Mouse (Mus musculus): Measurements from ENCODE around the gene Ptpn5. TPM values are rescaled to one million over a fixed set of nuclear protein-coding genes. Genes with fewer than 3 reads are reported as not detected.

Ptpn5 gene
- total and polyA plus RNA-seq, 3 experiments = not detected

- Histone ChIP-seq H3K4me3 (no peak overlapping the region), H3K4me1 (ENCODE audit: control insufficient read depth, insufficient read depth, low read length) (no peaks in the 10 kb centered on the region), H3K9ac (ENCODE audit: low read depth, low read length) (no peak overlapping the region), H3K27me3 (ENCODE audit: control insufficient read depth, insufficient read depth, low read length) (no peaks in the 10 kb centered on the region), H3K36me3 (ENCODE audit: control insufficient read depth, insufficient read depth, low read length) (no peaks in the 10 kb centered on the region), H3K79me2 (replicated peaks; ENCODE audit: control insufficient read depth, insufficient read depth, low read length) (no peaks in the 10 kb centered on the region), H3K27ac (no peak overlapping the region)
- intact Hi-C loops (cut with DNase I) = no loop called here
- 27% methylated on average over 7 of the region's 7 CpGs for WGBS
- TF ChIP-seq POLR2A (IDR thresholded peaks at IDR 0.05; ENCODE audit: insufficient read depth, low read depth, low read length) = no peak
- no peak for TF ChIP-seq EP300 (IDR thresholded peaks at IDR 0.05; ENCODE audit: insufficient read depth, low read depth, low read length)
- no peak for TF ChIP-seq CTCF (IDR thresholded peaks at IDR 0.05)
- no peak for DNase-seq
Observed at GRCm38 (mm10) chr7:47110511-47110910, 23.0 kb downstream of the Ptpn5 start.

DNA sequence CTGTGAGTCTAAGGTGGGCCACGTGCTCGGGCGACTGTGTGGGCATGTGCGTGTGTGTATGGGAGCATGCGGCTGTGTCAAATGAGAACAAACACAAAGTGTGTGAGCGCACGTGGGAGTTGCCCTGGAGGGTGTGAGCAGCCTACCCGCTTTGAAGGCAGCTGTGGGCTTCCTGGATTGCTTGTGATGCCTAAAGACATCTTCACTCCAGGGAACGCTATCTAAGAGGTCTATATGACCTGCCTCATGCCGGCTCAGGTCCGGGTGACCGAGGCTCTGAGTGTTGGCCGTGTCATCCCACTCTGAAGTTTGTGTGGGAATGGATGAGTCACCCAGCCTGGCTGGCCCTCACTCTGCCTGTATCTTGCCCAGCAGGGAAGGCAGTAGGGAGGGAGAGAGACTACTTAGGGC is 24.7 kb downstream of the Ptpn5 start:
- DNase-seq = no peak
- Histone ChIP-seq H3K4me3 (no peak overlapping the region), H3K27me3 (ENCODE audit: control insufficient read depth, insufficient read depth, low read length) (no peaks in the 10 kb centered on the region), H3K4me1 (ENCODE audit: control insufficient read depth, insufficient read depth, low read length) (no peaks in the 10 kb centered on the region), H3K9ac (ENCODE audit: low read depth, low read length) (no peak overlapping the region), H3K79me2 (replicated peaks; ENCODE audit: control insufficient read depth, insufficient read depth, low read length) (no peaks in the 10 kb centered on the region), H3K36me3 (ENCODE audit: control insufficient read depth, insufficient read depth, low read length) (no peaks in the 10 kb centered on the region), H3K27ac (no peak overlapping the region)
- intact Hi-C loops (cut with DNase I) = no loop called here
- TF ChIP-seq EP300 (IDR thresholded peaks at IDR 0.05; ENCODE audit: insufficient read depth, low read depth, low read length) (no peak), POLR2A (IDR thresholded peaks at IDR 0.05; ENCODE audit: insufficient read depth, low read depth, low read length) (no peak), CTCF (IDR thresholded peaks at IDR 0.05) (no peak)
- 70% methylated on average over 13 of the region's 13 CpGs for WGBS

GRCm38 (mm10) chr7:47106949-47107348 is 26.5 kb downstream of the Ptpn5 start:
- H3K27ac ChIP-seq = no peak overlapping the region
- no peaks in the 10 kb centered on the region for H3K4me1 ChIP-seq (ENCODE audit: control insufficient read depth, insufficient read depth, low read length)
- intact Hi-C loops (cut with DNase I) = no loop called here
- H3K27me3 ChIP-seq (ENCODE audit: control insufficient read depth, insufficient read depth, low read length) = no peaks in the 10 kb centered on the region
- H3K79me2 ChIP-seq (replicated peaks; ENCODE audit: control insufficient read depth, insufficient read depth, low read length) = no peaks in the 10 kb centered on the region
- no peak overlapping the region for H3K4me3 ChIP-seq
- no peak for TF ChIP-seq EP300 (IDR thresholded peaks at IDR 0.05; ENCODE audit: insufficient read depth, low read depth, low read length)
- no peak for TF ChIP-seq POLR2A (IDR thresholded peaks at IDR 0.05; ENCODE audit: insufficient read depth, low read depth, low read length)
- TF ChIP-seq CTCF (IDR thresholded peaks at IDR 0.05) = no peak
- no peak overlapping the region for H3K9ac ChIP-seq (ENCODE audit: low read depth, low read length)
- no peaks in the 10 kb centered on the region for H3K36me3 ChIP-seq (ENCODE audit: control insufficient read depth, insufficient read depth, low read length)
- DNase-seq = no peak

GRCm38 (mm10) chr7:47103671-47104414 is 29.6 kb downstream of the Ptpn5 start:
- Histone ChIP-seq H3K27me3 (ENCODE audit: control insufficient read depth, insufficient read depth, low read length) (no peaks in the 10 kb centered on the region), H3K27ac (no peak overlapping the region), H3K4me1 (ENCODE audit: control insufficient read depth, insufficient read depth, low read length) (no peaks in the 10 kb centered on the region), H3K36me3 (ENCODE audit: control insufficient read depth, insufficient read depth, low read length) (no peaks in the 10 kb centered on the region), H3K4me3 (no peak overlapping the region), H3K79me2 (replicated peaks; ENCODE audit: control insufficient read depth, insufficient read depth, low read length) (no peaks in the 10 kb centered on the region), H3K9ac (ENCODE audit: low read depth, low read length) (no peak overlapping the region)
- DNase-seq = peak in 1 of 2 experiments; percentile 21
- TF ChIP-seq CTCF (IDR thresholded peaks at IDR 0.05) (no peak), POLR2A (IDR thresholded peaks at IDR 0.05; ENCODE audit: insufficient read depth, low read depth, low read length) (no peak), EP300 (IDR thresholded peaks at IDR 0.05; ENCODE audit: insufficient read depth, low read depth, low read length) (no peak)
- intact Hi-C loops (cut with DNase I) = no loop called here
- 47% methylated on average over 1 of the region's 1 CpGs for WGBS

DNA sequence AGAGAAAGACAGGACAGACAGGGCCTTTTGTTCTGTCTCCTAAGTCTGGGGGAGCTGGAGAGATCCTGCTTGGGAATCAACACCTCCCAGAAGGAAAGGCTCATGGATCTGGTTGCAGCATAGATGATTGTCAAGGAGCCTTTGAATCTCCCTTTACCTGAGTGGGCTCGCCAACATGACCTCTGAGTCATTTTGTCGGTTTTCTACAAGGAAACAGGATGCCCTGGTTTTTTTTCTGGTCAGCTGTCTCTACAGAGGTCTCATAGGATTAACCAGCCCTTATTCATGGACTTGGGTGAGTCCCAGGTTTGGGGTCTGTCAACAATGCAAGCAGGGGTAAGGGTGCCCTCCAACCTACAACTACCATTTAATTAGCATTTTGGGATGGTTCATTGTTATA is 30.5 kb downstream of the Ptpn5 start:
- Histone ChIP-seq H3K27ac (no peak overlapping the region), H3K27me3 (ENCODE audit: control insufficient read depth, insufficient read depth, low read length) (no peaks in the 10 kb centered on the region), H3K9ac (ENCODE audit: low read depth, low read length) (no peak overlapping the region), H3K4me1 (ENCODE audit: control insufficient read depth, insufficient read depth, low read length) (no peaks in the 10 kb centered on the region), H3K4me3 (no peak overlapping the region), H3K79me2 (replicated peaks; ENCODE audit: control insufficient read depth, insufficient read depth, low read length) (no peaks in the 10 kb centered on the region), H3K36me3 (ENCODE audit: control insufficient read depth, insufficient read depth, low read length) (no peaks in the 10 kb centered on the region)
- intact Hi-C loops (cut with DNase I) = no loop called here
- 44% methylated on average over 2 of the region's 2 CpGs for WGBS
- no peak for DNase-seq
- no peak for TF ChIP-seq POLR2A (IDR thresholded peaks at IDR 0.05; ENCODE audit: insufficient read depth, low read depth, low read length)
- TF ChIP-seq CTCF (IDR thresholded peaks at IDR 0.05) = no peak
- no peak for TF ChIP-seq EP300 (IDR thresholded peaks at IDR 0.05; ENCODE audit: insufficient read depth, low read depth, low read length)

DNA sequence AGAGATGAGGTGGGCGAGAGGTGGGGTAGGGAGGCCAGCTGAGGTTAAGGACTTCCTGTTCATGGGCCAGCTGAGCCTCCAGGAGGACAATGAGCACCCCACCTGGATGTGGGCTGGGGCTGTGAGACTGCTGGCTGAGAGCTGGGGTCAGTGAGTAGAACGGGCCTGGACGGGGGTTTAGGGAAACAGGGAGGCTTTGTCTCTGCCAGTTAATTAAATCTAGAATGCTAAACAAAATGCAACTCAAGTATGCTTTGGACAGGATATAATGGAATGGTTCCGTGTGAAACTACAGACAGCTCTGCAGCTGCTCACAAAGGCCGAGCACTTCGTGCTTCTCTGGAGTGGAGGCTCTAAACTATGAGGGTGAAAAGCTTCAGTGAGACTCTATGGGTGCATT is 32.9 kb downstream of the Ptpn5 start:
- Histone ChIP-seq H3K27me3 (ENCODE audit: control insufficient read depth, insufficient read depth, low read length) (no peaks in the 10 kb centered on the region), H3K4me3 (no peak overlapping the region), H3K27ac (no peak overlapping the region), H3K4me1 (ENCODE audit: control insufficient read depth, insufficient read depth, low read length) (no peaks in the 10 kb centered on the region), H3K36me3 (ENCODE audit: control insufficient read depth, insufficient read depth, low read length) (no peaks in the 10 kb centered on the region), H3K9ac (ENCODE audit: low read depth, low read length) (no peak overlapping the region), H3K79me2 (replicated peaks; ENCODE audit: control insufficient read depth, insufficient read depth, low read length) (no peaks in the 10 kb centered on the region)
- intact Hi-C loops (cut with DNase I) = no loop called here
- WGBS = 73% methylated on average over 6 of the region's 6 CpGs
- no peak for DNase-seq
- TF ChIP-seq CTCF (IDR thresholded peaks at IDR 0.05) = no peak
- TF ChIP-seq POLR2A (IDR thresholded peaks at IDR 0.05; ENCODE audit: insufficient read depth, low read depth, low read length) = no peak
- no peak for TF ChIP-seq EP300 (IDR thresholded peaks at IDR 0.05; ENCODE audit: insufficient read depth, low read depth, low read length)
